Mouse (Mus musculus): ENCODE data around the gene Ctbs. TPM values are rescaled to one million over a fixed set of nuclear protein-coding genes. Genes with fewer than 3 reads are reported as not detected.

Gene Ctbs
- polyA plus RNA-seq, 1 experiment from 2014 or later, result 5.6 TPM

- no peak overlapping the region for H3K4me3 ChIP-seq
- 94% methylated on average over 8 of the region's 8 CpGs for WGBS
- H3K4me2 ChIP-seq (replicated peaks), result no peak overlapping the region
- no peaks in the 10 kb centered on the region for H3K9me3 ChIP-seq
- peaks cover 81% of the 10 kb centered on the region for H3K36me3 ChIP-seq
- H3K4me1 ChIP-seq, result no peaks in the 10 kb centered on the region
- no peak overlapping the region for H3K27ac ChIP-seq (replicated peaks)
- no peak for ATAC-seq (ENCODE audit: low FRiP score, low read depth)
- H3K27me3 ChIP-seq, result no peaks in the 10 kb centered on the region
- no peak overlapping the region for H3K9ac ChIP-seq (replicated peaks)
Measured at GRCm38 (mm10) chr3:146434686-146435085, 14.9 kb upstream of the Ctbs start.

- no peaks in the 10 kb centered on the region for H3K27me3 ChIP-seq
- no peaks in the 10 kb centered on the region for H3K9me3 ChIP-seq
- no peaks in the 10 kb centered on the region for H3K4me1 ChIP-seq
- no peak overlapping the region for H3K9ac ChIP-seq (replicated peaks)
- H3K4me2 ChIP-seq (replicated peaks), result no peak overlapping the region
- H3K36me3 ChIP-seq, result peaks cover 82% of the 10 kb centered on the region
- WGBS, result 92% methylated on average over 11 of the region's 11 CpGs
- no peak for ATAC-seq (ENCODE audit: low FRiP score, low read depth)
- H3K27ac ChIP-seq (replicated peaks), result no peak overlapping the region
- H3K4me3 ChIP-seq, result no peak overlapping the region
Measured at GRCm38 (mm10) chr3:146435533-146435932, 14.1 kb upstream of the Ctbs start.

DNA sequence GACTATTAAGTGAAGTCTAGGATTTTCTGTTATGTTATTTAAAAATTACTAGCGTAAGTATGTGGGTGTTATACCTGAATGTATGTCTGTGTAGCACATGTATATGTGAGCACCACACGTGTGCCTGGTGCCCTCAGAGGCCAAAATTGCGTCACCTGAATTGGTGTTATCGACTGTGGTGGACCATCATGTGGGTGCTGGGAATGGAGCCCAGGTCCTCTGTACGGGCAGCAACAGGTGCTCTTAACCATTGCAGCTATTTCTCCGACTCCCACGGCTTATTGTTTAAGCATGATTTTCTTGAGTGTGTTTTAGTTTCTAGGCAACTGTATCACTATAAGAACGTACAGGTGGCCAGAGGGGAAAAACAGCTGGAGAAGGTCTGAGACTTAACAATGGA is 13.5 kb upstream of the Ctbs start:
- Histone ChIP-seq H3K4me2 (replicated peaks) (no peak overlapping the region), H3K9me3 (no peaks in the 10 kb centered on the region), H3K27me3 (no peaks in the 10 kb centered on the region), H3K4me3 (no peak overlapping the region), H3K27ac (replicated peaks) (no peak overlapping the region), H3K9ac (replicated peaks) (no peak overlapping the region), H3K4me1 (no peaks in the 10 kb centered on the region), H3K36me3 (peaks cover 79% of the 10 kb centered on the region)
- WGBS, result 93% methylated on average over 8 of the region's 8 CpGs
- no peak for ATAC-seq (ENCODE audit: low FRiP score, low read depth)

- ATAC-seq (ENCODE audit: low FRiP score, low read depth), result no peak
- 94% methylated on average over 12 of the region's 12 CpGs for WGBS
Measured at GRCm38 (mm10) chr3:146440011-146440410, 9.6 kb upstream of the Ctbs start.

GRCm38 (mm10) chr3:146440422-146440821 is 9.2 kb upstream of the Ctbs start:
- Histone ChIP-seq H3K27me3 (no peaks in the 10 kb centered on the region), H3K4me1 (no peaks in the 10 kb centered on the region), H3K9ac (replicated peaks) (no peak overlapping the region), H3K4me2 (replicated peaks) (no peak overlapping the region), H3K36me3 (peaks cover 54% of the 10 kb centered on the region), H3K9me3 (no peaks in the 10 kb centered on the region), H3K4me3 (no peak overlapping the region), H3K27ac (replicated peaks) (no peak overlapping the region)
- 87% methylated on average over 7 of the region's 7 CpGs for WGBS
- ATAC-seq (ENCODE audit: low FRiP score, low read depth), result no peak

More at GRCm38 (mm10) chr3:146440011-146440410, 9.6 kb upstream of the Ctbs start:
- Histone ChIP-seq H3K9me3 (no peaks in the 10 kb centered on the region), H3K27me3 (no peaks in the 10 kb centered on the region), H3K27ac (replicated peaks) (no peak overlapping the region), H3K4me3 (no peak overlapping the region), H3K4me2 (replicated peaks) (no peak overlapping the region), H3K9ac (replicated peaks) (no peak overlapping the region), H3K36me3 (peaks cover 56% of the 10 kb centered on the region), H3K4me1 (no peaks in the 10 kb centered on the region)

- Histone ChIP-seq H3K9me3 (0 out of 2 replicates have a peak, but pooled peaks cover 3% of the 10 kb centered on the region), H3K36me3 (peaks cover 40% of the 10 kb centered on the region), H3K27ac (replicated peaks) (no peak overlapping the region), H3K4me1 (no peaks in the 10 kb centered on the region), H3K4me3 (no peak overlapping the region), H3K27me3 (no peaks in the 10 kb centered on the region), H3K9ac (replicated peaks) (no peak overlapping the region), H3K4me2 (replicated peaks) (no peak overlapping the region)
- 90% methylated on average over 7 of the region's 7 CpGs for WGBS
- ATAC-seq (ENCODE audit: low FRiP score, low read depth), result no peak
Measured at GRCm38 (mm10) chr3:146442484-146442883, 7.1 kb upstream of the Ctbs start.

- H3K27me3 ChIP-seq, result no peaks in the 10 kb centered on the region
- H3K36me3 ChIP-seq, result peaks cover 37% of the 10 kb centered on the region
Measured at GRCm38 (mm10) chr3:146442936-146443335, 6.7 kb upstream of the Ctbs start.

DNA sequence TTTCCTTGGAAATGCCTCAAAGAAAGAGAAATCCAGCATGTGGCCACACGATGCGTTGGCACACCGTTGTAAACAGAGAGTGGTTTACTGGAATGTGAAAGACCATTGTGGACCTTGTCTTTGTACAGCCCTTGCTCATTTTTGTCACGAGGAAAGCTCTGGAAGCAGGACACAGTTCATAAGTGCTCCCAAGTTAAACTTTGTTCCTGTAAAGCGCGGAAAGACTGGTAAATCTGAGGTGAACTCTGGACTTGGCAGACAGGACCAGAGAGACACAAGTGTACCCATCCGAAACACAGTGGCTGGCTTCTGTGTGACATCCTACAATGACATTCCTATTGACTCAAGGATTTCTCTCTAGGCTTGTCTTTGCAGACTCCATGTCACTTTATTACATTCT is 6.2 kb upstream of the Ctbs start:
- H3K4me1 ChIP-seq, result no peaks in the 10 kb centered on the region
- no peak for ATAC-seq (ENCODE audit: low FRiP score, low read depth)
- no peak overlapping the region for H3K4me3 ChIP-seq
- peaks cover 32% of the 10 kb centered on the region for H3K36me3 ChIP-seq
- 90% methylated on average over 7 of the region's 7 CpGs for WGBS
- H3K27me3 ChIP-seq, result no peaks in the 10 kb centered on the region
- no peak overlapping the region for H3K4me2 ChIP-seq (replicated peaks)
- no peak overlapping the region for H3K9ac ChIP-seq (replicated peaks)
- 0 out of 2 replicates have a peak, but pooled peaks cover 3% of the 10 kb centered on the region for H3K9me3 ChIP-seq
- no peak overlapping the region for H3K27ac ChIP-seq (replicated peaks)

More at GRCm38 (mm10) chr3:146442936-146443335, 6.7 kb upstream of the Ctbs start:
- WGBS, result 89% methylated on average over 8 of the region's 8 CpGs
- Histone ChIP-seq H3K4me3 (no peak overlapping the region), H3K4me1 (no peaks in the 10 kb centered on the region), H3K9ac (replicated peaks) (no peak overlapping the region), H3K27ac (replicated peaks) (no peak overlapping the region), H3K9me3 (0 out of 2 replicates have a peak, but pooled peaks cover 3% of the 10 kb centered on the region), H3K4me2 (replicated peaks) (no peak overlapping the region)
- no peak for ATAC-seq (ENCODE audit: low FRiP score, low read depth)

GRCm38 (mm10) chr3:146444880-146445279 is 4.7 kb upstream of the Ctbs start:
- Histone ChIP-seq H3K9ac (replicated peaks) (no peak overlapping the region), H3K4me3 (no peak overlapping the region), H3K36me3 (peaks cover 26% of the 10 kb centered on the region), H3K4me2 (replicated peaks) (no peak overlapping the region), H3K27ac (replicated peaks) (no peak overlapping the region), H3K4me1 (peaks cover 1% of the 10 kb centered on the region; the same call in 1 of the 2 replicates), H3K9me3 (0 out of 2 replicates have a peak, but pooled peaks cover 3% of the 10 kb centered on the region), H3K27me3 (no peaks in the 10 kb centered on the region)
- WGBS, result 92% methylated on average over 7 of the region's 7 CpGs
- no peak for ATAC-seq (ENCODE audit: low FRiP score, low read depth)

GRCm38 (mm10) chr3:146447156-146447555 is 2.4 kb upstream of the Ctbs start:
- peaks cover 16% of the 10 kb centered on the region for H3K36me3 ChIP-seq
- H3K4me3 ChIP-seq, result no peak overlapping the region
- no peak overlapping the region for H3K27ac ChIP-seq (replicated peaks)
- H3K9ac ChIP-seq (replicated peaks), result no peak overlapping the region
- peaks cover 14% of the 10 kb centered on the region; the same call in 1 of the 2 replicates for H3K4me1 ChIP-seq
- H3K27me3 ChIP-seq, result no peaks in the 10 kb centered on the region
- 94% methylated on average over 5 of the region's 5 CpGs for WGBS
- no peak overlapping the region for H3K4me2 ChIP-seq (replicated peaks)
- 0 out of 2 replicates have a peak, but pooled peaks cover 3% of the 10 kb centered on the region for H3K9me3 ChIP-seq
- no peak for ATAC-seq (ENCODE audit: low FRiP score, low read depth)

GRCm38 (mm10) chr3:146447598-146447997 is 2.0 kb upstream of the Ctbs start:
- H3K27ac ChIP-seq (replicated peaks), result no peak overlapping the region
- H3K4me3 ChIP-seq, result no peak overlapping the region
- H3K36me3 ChIP-seq, result peaks cover 11% of the 10 kb centered on the region; the same call in 1 of the 2 replicates
- no peak overlapping the region for H3K4me2 ChIP-seq (replicated peaks)
- ATAC-seq (ENCODE audit: low FRiP score, low read depth), result no peak
- H3K27me3 ChIP-seq, result no peaks in the 10 kb centered on the region
- 91% methylated on average over 3 of the region's 3 CpGs for WGBS
- H3K4me1 ChIP-seq, result peaks cover 14% of the 10 kb centered on the region; the same call in 1 of the 2 replicates
- no peak overlapping the region for H3K9ac ChIP-seq (replicated peaks)
- 0 out of 2 replicates have a peak, but pooled peaks cover 3% of the 10 kb centered on the region for H3K9me3 ChIP-seq

DNA sequence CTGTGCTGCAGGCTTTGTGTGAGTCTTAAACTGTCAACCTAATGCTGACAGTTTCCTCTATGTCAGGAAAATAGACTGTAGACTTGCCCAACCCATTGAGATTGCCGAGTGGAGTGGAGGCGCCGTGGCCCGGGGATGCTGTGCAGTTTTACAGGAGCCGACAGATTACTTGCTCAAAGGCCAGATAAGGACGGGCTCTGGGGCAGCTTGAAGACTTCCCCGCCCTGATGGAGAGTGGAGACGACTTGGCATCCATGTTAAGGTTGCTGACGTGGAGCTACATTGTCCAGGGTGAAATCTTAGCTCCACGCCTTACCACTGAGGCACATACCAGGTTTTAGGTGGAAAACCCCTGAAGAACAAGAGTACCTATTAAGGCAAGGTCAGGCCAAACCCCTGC is 1.2 kb upstream of the Ctbs start:
- Histone ChIP-seq H3K9ac (replicated peaks) (no peak overlapping the region), H3K4me1 (peaks cover 14% of the 10 kb centered on the region; the same call in 1 of the 2 replicates), H3K4me3 (no peak overlapping the region), H3K36me3 (peaks cover 9% of the 10 kb centered on the region; the same call in 1 of the 2 replicates), H3K4me2 (replicated peaks) (no peak overlapping the region), H3K9me3 (0 out of 2 replicates have a peak, but pooled peaks cover 3% of the 10 kb centered on the region), H3K27me3 (no peaks in the 10 kb centered on the region), H3K27ac (replicated peaks) (no peak overlapping the region)
- ATAC-seq (ENCODE audit: low FRiP score, low read depth), result no peak
- 91% methylated on average over 10 of the region's 10 CpGs for WGBS

- H3K4me3 ChIP-seq, result no peak overlapping the region
- WGBS, result 75% methylated on average over 6 of the region's 6 CpGs
- 0 out of 2 replicates have a peak, but pooled peaks cover 3% of the 10 kb centered on the region for H3K9me3 ChIP-seq
- H3K4me1 ChIP-seq, result peaks cover 14% of the 10 kb centered on the region; the same call in 1 of the 2 replicates
- ATAC-seq (ENCODE audit: low FRiP score, low read depth), result no peak
- no peak overlapping the region for H3K4me2 ChIP-seq (replicated peaks)
- H3K27me3 ChIP-seq, result no peaks in the 10 kb centered on the region
- no peak overlapping the region for H3K9ac ChIP-seq (replicated peaks)
- no peak overlapping the region for H3K27ac ChIP-seq (replicated peaks)
- H3K36me3 ChIP-seq, result 0 out of 2 replicates have a peak, but pooled peaks cover 6% of the 10 kb centered on the region
Measured at GRCm38 (mm10) chr3:146448969-146449368, 626 bp upstream of the Ctbs start.
